Mouse (Mus musculus): Measurements from ENCODE around the gene Unk. TPM values are rescaled to one million over a fixed set of nuclear protein-coding genes. Genes with fewer than 3 reads are reported as not detected.
"Not testable (repeated sequence)": the region's sequence is repeated elsewhere in the genome, so short reads cannot be mapped to it uniquely, and the experiment has no call there.

The Unk gene
- polyA plus RNA-seq, 1 experiment from 2014 or later, result 25.7 TPM

DNA sequence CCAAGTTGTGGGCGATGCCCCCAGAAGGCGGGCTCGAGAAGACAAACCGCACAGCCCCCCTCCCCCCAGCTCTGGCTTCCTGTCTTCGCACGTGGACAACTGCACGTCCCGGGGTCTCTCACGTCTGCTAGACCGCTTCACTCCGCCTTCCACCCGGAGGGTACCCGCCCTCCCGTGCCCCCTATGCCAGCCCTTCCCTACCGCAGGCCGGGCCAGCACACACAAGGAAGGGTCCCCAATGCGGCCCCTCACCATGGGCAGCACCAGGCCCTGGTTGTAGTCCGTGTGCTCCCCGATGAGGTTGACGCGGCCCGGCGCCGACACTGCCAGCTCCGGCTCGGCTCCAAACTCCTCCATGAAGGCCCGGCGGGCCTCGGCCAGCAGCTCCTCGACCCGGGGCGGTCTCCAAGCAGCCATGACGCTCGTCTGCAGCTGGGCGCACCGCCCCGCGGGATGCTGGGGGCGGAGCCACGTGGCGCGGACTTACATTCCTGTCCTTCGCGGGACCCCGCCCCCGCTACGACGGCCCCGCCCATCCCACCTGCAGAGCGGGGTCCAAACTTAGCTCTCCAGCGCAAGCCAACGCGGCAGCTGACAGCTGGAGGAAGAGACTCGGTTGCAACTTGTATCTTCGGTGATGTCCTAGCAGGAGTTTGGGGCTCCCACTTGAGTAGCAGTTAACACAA lies 17.7 kb upstream of the Unk start, which contains the start of gene Galk1:
Gene Galk1 (minus strand): TSS at position 458 of the 686 bp plus-strand sequence.
- H3K27ac ChIP-seq, result peak within 1 kb of the TSS; percentile 92
- peaks cover 19% of the 10 kb centered on the region for H3K36me3 ChIP-seq
- peak within 1 kb of the TSS; percentile 60 for H3K4me3 ChIP-seq (replicated peaks)
- H3K4me1 ChIP-seq (replicated peaks), result peaks cover 10% of the 10 kb centered on the region; the same call in 1 of the 2 replicates
- peak within 1 kb of the TSS; percentile 72 for H3K4me2 ChIP-seq (replicated peaks)
- peak within 1 kb of the TSS; percentile 75 for H3K9ac ChIP-seq
- ATAC-seq, result peak; percentile 93
- no peaks in the 10 kb centered on the region for H3K27me3 ChIP-seq (replicated peaks)
- no peaks in the 10 kb centered on the region for H3K9me3 ChIP-seq
- under 1% methylated on average over 55 of the region's 55 CpGs for WGBS

DNA sequence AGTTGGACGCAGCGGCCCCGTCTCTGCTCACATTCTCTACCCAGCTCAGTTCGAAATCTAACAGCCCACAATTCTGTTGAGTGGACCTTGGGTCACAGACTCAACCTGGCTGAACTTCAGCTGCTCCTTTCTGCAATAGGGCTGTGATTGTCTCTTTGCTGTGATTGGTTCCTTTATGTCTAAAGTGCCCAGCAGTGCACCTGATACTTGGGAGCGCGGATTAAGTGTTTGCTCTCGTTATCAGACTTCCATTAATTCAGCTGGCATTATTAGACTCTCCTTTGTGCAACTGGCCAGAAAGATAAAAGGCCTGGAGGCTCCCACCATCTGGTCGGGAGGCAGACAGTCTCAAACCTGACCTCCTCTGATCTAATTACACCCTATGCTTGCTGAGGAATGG lies 15.3 kb upstream of the Unk start:
- H3K4me3 ChIP-seq (replicated peaks), result no peak overlapping the region
- peak overlapping the region; percentile 19; the same call in 1 of the 2 replicates for H3K4me2 ChIP-seq (replicated peaks)
- H3K27ac ChIP-seq, result no peak overlapping the region
- 55% methylated on average over 8 of the region's 8 CpGs for WGBS
- no peaks in the 10 kb centered on the region for H3K9me3 ChIP-seq
- no peak overlapping the region for H3K9ac ChIP-seq
- H3K4me1 ChIP-seq (replicated peaks), result peaks cover 10% of the 10 kb centered on the region; the same call in 1 of the 2 replicates
- peaks cover under 1% of the 10 kb centered on the region; the same call in 1 of the 2 replicates for H3K36me3 ChIP-seq
- ATAC-seq, result no peak
- no peaks in the 10 kb centered on the region for H3K27me3 ChIP-seq (replicated peaks)

DNA sequence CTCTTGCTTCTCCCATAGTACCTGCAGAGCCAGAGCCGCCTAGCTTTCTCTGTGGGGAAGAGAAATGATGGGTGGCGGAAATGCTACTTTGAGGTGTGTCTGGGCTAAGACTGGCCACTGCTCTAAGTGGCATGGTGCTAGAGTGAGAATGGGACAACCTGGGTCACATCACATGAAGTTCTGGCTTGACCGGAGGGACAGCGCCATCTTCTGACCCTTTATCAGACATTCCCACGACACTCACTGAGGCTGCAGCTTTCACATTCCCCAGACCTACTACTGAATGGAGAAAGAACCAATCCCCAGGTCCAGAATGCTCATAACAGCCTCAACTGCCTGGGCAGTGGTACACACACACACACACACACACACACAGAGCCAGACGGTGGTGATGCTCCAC lies 12.0 kb upstream of the Unk start:
- H3K4me3 ChIP-seq (replicated peaks), result no peak overlapping the region
- ATAC-seq, result no peak
- 32% methylated on average over 6 of the region's 6 CpGs for WGBS

DNA sequence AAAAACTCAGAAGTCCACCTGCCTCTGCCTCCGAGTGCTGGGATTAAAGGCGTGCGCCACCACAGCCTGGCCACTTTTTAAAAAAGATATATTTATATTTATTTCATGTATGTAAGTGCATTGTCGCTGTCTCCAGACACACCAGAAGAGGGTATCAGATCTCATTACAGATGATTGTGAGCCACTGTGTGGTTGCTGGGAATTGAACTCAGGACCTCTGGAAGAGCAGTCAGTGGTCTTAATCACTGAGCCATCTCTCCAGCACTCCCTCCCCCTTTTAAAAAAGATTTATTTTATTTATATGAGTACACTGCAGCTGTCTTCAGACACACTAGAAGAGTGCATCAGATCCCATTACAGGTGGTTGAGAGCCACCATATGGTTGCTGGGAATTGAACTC lies 11.3 kb upstream of the Unk start:
- H3K4me3 ChIP-seq (replicated peaks); H3K9ac ChIP-seq; H3K9me3 ChIP-seq; H3K27me3 ChIP-seq (replicated peaks); ATAC-seq; H3K27ac ChIP-seq; H3K4me1 ChIP-seq (replicated peaks); H3K36me3 ChIP-seq; H3K4me2 ChIP-seq (replicated peaks): not testable (repeated sequence)
- 82% methylated on average over 4 of the region's 4 CpGs for WGBS

More for the DNA sequence above, 12.0 kb upstream of the Unk start:
- H3K4me1 ChIP-seq (replicated peaks), result 0 out of 2 replicates have a peak, but pooled peaks cover 3% of the 10 kb centered on the region
- no peak overlapping the region for H3K9ac ChIP-seq
- H3K27ac ChIP-seq, result no peak overlapping the region
- no peaks in the 10 kb centered on the region for H3K27me3 ChIP-seq (replicated peaks)
- H3K4me2 ChIP-seq (replicated peaks), result no peak overlapping the region
- H3K9me3 ChIP-seq, result no peaks in the 10 kb centered on the region
- H3K36me3 ChIP-seq, result peaks cover 4% of the 10 kb centered on the region

DNA sequence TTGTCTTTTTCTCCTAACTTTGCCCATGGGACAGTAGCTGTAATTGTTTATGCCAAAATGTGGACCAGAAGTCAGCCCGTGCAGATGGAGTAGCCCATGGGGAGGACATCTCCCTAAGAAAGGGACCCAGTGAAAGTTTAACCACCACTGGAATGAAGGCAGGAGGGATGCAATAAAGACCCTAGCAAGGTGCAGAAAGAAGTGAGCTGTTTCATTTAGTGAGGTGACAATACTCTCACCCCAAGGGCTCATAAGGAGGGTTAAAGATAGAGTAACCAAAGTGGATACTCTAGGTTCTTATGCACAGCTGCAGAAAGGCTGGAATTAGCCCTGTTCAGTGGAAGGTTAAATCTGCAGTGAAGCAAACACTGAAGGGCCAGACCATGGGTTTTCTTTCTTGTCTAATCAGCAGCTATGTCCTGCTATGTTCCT lies 10.7 kb upstream of the Unk start:
- Histone ChIP-seq H3K9me3 (no peaks in the 10 kb centered on the region), H3K27me3 (replicated peaks) (no peaks in the 10 kb centered on the region), H3K36me3 (peaks cover 4% of the 10 kb centered on the region), H3K4me3 (replicated peaks) (no peak overlapping the region), H3K9ac (0 out of 2 replicates have a peak overlapping the region, but pooled peaks have one; percentile 11), H3K27ac (no peak overlapping the region), H3K4me2 (replicated peaks) (no peak overlapping the region), H3K4me1 (replicated peaks) (0 out of 2 replicates have a peak, but pooled peaks cover 3% of the 10 kb centered on the region)
- no peak for ATAC-seq
- 56% methylated on average over 1 of the region's 1 CpGs for WGBS

DNA sequence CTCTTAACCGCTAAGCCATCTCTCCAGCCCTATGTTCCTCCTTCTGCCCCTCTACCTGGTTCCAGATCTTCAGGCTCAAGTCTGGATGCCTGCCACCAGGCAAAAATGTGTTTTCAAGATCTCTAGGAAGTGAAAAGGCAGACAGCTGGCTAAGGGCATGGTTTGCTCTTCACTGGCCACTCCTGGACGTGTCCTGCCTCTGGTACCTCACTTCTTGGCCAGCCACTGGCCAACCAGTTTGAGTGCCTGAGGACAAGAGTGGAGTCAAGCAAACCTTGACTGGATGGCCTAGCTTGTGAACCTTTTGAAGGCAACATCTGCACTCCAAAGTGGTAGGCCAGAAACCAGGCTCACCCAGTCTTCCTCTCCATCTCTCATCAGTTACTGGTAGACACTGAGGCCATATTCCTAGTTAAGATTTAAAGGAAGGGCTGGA lies 10.1 kb upstream of the Unk start:
- H3K36me3 ChIP-seq, result peaks cover 4% of the 10 kb centered on the region
- H3K9me3 ChIP-seq, result no peaks in the 10 kb centered on the region
- H3K4me1 ChIP-seq (replicated peaks), result 0 out of 2 replicates have a peak, but pooled peaks cover 3% of the 10 kb centered on the region
- WGBS, result 81% methylated on average over 2 of the region's 2 CpGs
- no peak overlapping the region for H3K27ac ChIP-seq
- no peak overlapping the region for H3K4me2 ChIP-seq (replicated peaks)
- no peak overlapping the region for H3K9ac ChIP-seq
- no peak overlapping the region for H3K4me3 ChIP-seq (replicated peaks)
- H3K27me3 ChIP-seq (replicated peaks), result no peaks in the 10 kb centered on the region
- no peak for ATAC-seq

GRCm38 (mm10) chr11:116020519-116020922 lies 9.6 kb upstream of the Unk start:
- 0 out of 2 replicates have a peak, but pooled peaks cover 3% of the 10 kb centered on the region for H3K4me1 ChIP-seq (replicated peaks)
- no peak overlapping the region for H3K4me3 ChIP-seq (replicated peaks)
- ATAC-seq, result no peak
- no peaks in the 10 kb centered on the region for H3K27me3 ChIP-seq (replicated peaks)
- H3K9ac ChIP-seq, result no peak overlapping the region
- H3K9me3 ChIP-seq, result no peaks in the 10 kb centered on the region
- 45% methylated on average over 1 of the region's 1 CpGs for WGBS
- peaks cover 4% of the 10 kb centered on the region for H3K36me3 ChIP-seq
- no peak overlapping the region for H3K27ac ChIP-seq
- no peak overlapping the region for H3K4me2 ChIP-seq (replicated peaks)

DNA sequence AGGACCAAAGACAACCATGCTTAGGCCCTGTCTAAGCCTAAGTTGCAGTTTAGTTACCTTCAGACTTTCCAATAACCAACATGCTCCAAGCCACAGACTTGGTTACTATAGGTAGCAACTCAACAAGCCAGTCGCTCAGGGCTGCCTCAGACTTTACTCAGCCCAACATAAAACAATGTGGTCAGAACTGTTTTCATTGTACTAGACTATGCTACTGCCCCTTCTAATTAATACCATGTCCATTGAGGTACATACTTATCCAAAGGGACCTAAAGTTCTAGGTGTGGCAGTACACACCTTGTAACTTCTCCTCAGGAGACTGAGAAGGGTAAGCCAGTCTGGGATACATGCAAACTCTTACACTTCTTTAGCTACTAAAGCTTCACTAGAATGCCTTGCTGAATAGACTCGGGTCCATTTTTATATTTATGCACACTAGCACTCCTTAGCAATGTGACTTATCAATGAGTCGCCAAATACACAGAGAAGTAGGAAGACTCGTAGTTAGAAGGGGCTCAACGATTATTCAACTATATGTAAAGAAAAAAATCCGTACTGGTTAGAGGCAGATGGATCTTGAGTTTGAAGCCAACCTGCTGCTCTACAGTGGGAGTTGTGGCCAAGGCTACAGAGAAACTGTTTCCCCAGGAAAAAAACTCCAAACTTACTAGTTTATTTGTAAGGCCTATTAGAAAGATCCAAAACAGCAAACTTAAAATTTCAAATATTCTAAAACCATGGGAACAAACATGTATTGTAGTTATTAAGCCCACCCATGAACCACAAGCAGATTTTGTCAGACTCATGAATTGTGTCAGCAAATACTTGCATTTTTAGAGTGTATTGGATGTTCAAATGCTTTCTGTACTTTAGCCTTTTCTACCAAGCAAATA lies 8.5 kb upstream of the Unk start:
- Histone ChIP-seq H3K9ac (no peak overlapping the region), H3K4me2 (replicated peaks) (0 out of 2 replicates have a peak overlapping the region, but pooled peaks have one; percentile 11), H3K9me3 (no peaks in the 10 kb centered on the region), H3K27me3 (replicated peaks) (no peaks in the 10 kb centered on the region), H3K4me1 (replicated peaks) (0 out of 2 replicates have a peak, but pooled peaks cover 3% of the 10 kb centered on the region), H3K4me3 (replicated peaks) (no peak overlapping the region), H3K36me3 (peaks cover 4% of the 10 kb centered on the region), H3K27ac (no peak overlapping the region)
- no peak for ATAC-seq
- WGBS, result 70% methylated on average over 6 of the region's 6 CpGs

GRCm38 (mm10) chr11:116022256-116022780 lies 7.8 kb upstream of the Unk start:
- Histone ChIP-seq H3K36me3 (peaks cover 4% of the 10 kb centered on the region), H3K4me3 (replicated peaks) (peak overlapping the region; percentile 26), H3K27ac (no peak overlapping the region), H3K27me3 (replicated peaks) (no peaks in the 10 kb centered on the region), H3K4me2 (replicated peaks) (peak overlapping the region; percentile 43), H3K4me1 (replicated peaks) (0 out of 2 replicates have a peak, but pooled peaks cover 3% of the 10 kb centered on the region), H3K9ac (no peak overlapping the region), H3K9me3 (no peaks in the 10 kb centered on the region)
- 49% methylated on average over 4 of the region's 4 CpGs for WGBS
- no peak for ATAC-seq

DNA sequence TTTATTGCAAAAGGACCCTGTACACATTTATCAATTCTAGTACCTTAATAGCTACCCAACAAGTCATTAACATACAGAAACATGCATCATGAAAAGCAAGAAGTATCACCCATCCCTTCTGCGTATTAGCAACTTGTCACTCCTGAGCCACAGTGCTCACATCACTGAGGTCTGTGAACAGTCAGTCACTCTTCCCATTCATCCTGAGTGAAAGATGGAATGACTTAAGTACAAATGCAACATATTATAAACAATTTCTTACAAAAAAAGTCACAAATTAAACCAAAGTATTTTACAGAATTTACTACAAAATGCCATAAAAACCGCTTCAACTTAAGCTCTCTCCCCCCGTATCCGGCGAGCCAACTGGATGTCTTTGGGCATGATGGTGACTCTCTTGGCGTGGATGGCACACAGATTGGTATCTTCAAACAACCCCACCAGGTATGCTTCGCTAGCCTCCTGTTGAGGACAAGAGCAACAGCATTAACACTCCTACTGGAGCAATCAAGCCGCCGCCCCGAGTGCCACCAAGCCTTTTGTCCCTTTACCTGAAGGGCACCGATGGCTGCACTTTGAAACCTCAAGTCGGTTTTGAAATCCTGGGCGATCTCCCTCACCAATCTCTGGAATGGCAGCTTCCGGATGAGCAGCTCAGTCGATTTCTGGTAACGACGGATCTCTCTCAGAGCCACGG lies 6.9 kb upstream of the Unk start:
- H3K27ac ChIP-seq, result peak overlapping the region; percentile 99
- not testable (repeated sequence) for ATAC-seq; H3K4me1 ChIP-seq (replicated peaks); H3K27me3 ChIP-seq (replicated peaks); H3K36me3 ChIP-seq; H3K9me3 ChIP-seq
- WGBS, result 4% methylated on average over 18 of the region's 18 CpGs
- H3K4me3 ChIP-seq (replicated peaks), result peak overlapping the region; percentile 95
- peak overlapping the region; percentile 96 for H3K9ac ChIP-seq
- peak overlapping the region; percentile 51 for H3K4me2 ChIP-seq (replicated peaks)

DNA sequence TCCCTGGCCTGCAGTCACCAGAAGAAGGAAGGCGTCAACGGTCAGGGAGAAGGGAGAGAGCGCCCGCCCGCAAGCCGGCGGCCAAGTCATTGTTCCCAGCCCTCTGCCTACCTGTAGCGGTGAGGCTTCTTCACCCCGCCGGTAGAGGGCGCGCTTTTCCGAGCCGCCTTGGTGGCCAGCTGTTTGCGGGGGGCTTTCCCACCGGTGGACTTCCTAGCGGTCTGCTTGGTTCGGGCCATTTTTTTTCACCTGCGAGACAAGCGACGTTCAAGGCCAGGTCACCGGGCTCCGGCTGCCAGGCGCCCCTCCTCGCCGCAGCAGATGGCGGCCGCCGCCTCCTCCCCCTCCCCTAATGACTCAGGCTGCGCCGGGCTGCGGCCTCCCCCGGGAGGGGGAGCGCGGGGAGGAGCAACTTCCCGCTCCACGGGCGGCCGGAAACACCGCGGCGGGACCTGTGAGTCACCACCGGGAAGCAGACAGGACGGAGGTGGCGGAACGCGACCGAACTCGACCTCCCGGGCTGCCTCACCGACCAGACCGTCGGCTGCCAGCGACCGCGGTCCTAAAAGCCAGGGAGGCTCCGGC lies 6.3 kb upstream of the Unk start:
- Histone ChIP-seq H3K4me2 (replicated peaks) (peak overlapping the region; percentile 51), H3K27me3 (replicated peaks) (no peaks in the 10 kb centered on the region), H3K4me1 (replicated peaks) (0 out of 2 replicates have a peak, but pooled peaks cover 3% of the 10 kb centered on the region), H3K27ac (peak overlapping the region; percentile 99), H3K9ac (peak overlapping the region; percentile 96), H3K36me3 (peaks cover 4% of the 10 kb centered on the region), H3K4me3 (replicated peaks) (peak overlapping the region; percentile 95), H3K9me3 (no peaks in the 10 kb centered on the region)
- ATAC-seq, result peak; percentile 83
- WGBS, result under 1% methylated on average over 56 of the region's 57 CpGs

Data from intestine, embryonic 15.5 days (tissue).